Mouse (Mus musculus) myocyte (in vitro differentiated cells): ENCODE data around the gene Gm7978. TPM values are rescaled to one million over a fixed set of nuclear protein-coding genes. Genes with fewer than 3 reads are reported as not detected.
"Not testable (repeated sequence)": the region's sequence is repeated elsewhere in the genome, so short reads cannot be mapped to it uniquely, and the experiment has no call there.

ENCODE experiments used
- H3K27me3 ChIP-seq: one replicate; pipeline ENCODE4 v1.6.1; 2011; ENCODE audit not compliant: control insufficient read depth, insufficient read depth, insufficient read length
- H3K36me3 ChIP-seq: one replicate; pipeline ENCODE4 v1.6.1; 2011; ENCODE audit not compliant: control insufficient read depth, insufficient read depth
- H3K4me2 ChIP-seq: one replicate; pipeline ENCODE4 v1.6.1; 2011; ENCODE audit warnings: low read depth, control low read depth
- H3K4me3 ChIP-seq: one replicate; pipeline ENCODE4 v1.5.1; 2011; ENCODE audit warnings: mild to moderate bottlenecking, control low read depth, moderate library complexity
- H3K79me2 ChIP-seq: one replicate; pipeline ENCODE4 v1.6.1; 2011; ENCODE audit not compliant: control insufficient read depth, insufficient read depth
- H3ac ChIP-seq: one replicate; pipeline ENCODE4 v1.6.1; 2011; ENCODE audit not compliant: control insufficient read depth, insufficient read length
- polyA plus RNA-seq: library from polyadenylated mRNA; unstranded; fragments of >200 nt; fragmentation: generic; extraction: Trizol; gene quantifications from one replicate; pipeline ENCODE4 v1.2.1, GENCODE M21; 2012; ENCODE audit warnings: missing spikeins

The Gm7978 gene
- not detected for polyA plus RNA-seq

GRCm38 (mm10) chr5:95736073-95736472 is at the start of gene Gm7978:
Gene Gm7978 (minus strand): TSS chr5:95736173.
- not testable (repeated sequence) for H3K79me2 ChIP-seq, H3K4me2 ChIP-seq, H3ac ChIP-seq, H3K4me3 ChIP-seq, H3K27me3 ChIP-seq, H3K36me3 ChIP-seq

- not testable (repeated sequence) for H3K36me3 ChIP-seq, H3K4me3 ChIP-seq, H3K4me2 ChIP-seq, H3ac ChIP-seq, H3K79me2 ChIP-seq, H3K27me3 ChIP-seq
Observed at GRCm38 (mm10) chr5:95775690-95776089, 39.7 kb upstream of the Gm7978 start, which contains the start of gene E330014E10Rik. Gene E330014E10Rik (plus strand): TSS chr5:95775990.

- not testable (repeated sequence) for H3K27me3 ChIP-seq, H3K36me3 ChIP-seq, H3ac ChIP-seq, H3K79me2 ChIP-seq, H3K4me3 ChIP-seq, H3K4me2 ChIP-seq
Observed at GRCm38 (mm10) chr5:95741714-95742113, 5.7 kb upstream of the Gm7978 start, which contains the start of gene Gm7982. Gene Gm7982 (plus strand): TSS chr5:95742014.

Other genes with a start within 250 kb of the Gm7978 start
- not detected for gene Gm3286, start 225.4 kb downstream of the Gm7978 start, polyA plus RNA-seq
- gene Gm7971, start 141.3 kb downstream of the Gm7978 start, polyA plus RNA-seq, result not detected
- not detected for gene Gm7982, start 5.8 kb upstream of the Gm7978 start, polyA plus RNA-seq
- not detected for gene E330014E10Rik, start 39.8 kb upstream of the Gm7978 start, polyA plus RNA-seq
- 0.95 TPM for gene Cxcl13, start 220.8 kb upstream of the Gm7978 start, polyA plus RNA-seq